Mouse (Mus musculus) forebrain, embryonic 10.5 days (tissue): Measurements from ENCODE around the gene R3hcc1l. TPM values are rescaled to one million over a fixed set of nuclear protein-coding genes. Genes with fewer than 3 reads are reported as not detected.
A peak's percentile ranks its signal among the peaks of the same experiment; 100 is the strongest.

Source experiments
- DNase-seq: peaks from one replicate; pipeline ENCODE4 v3.0.0-alpha.2; 2017; ENCODE audit warnings: low spot score; ENCODE audit errors: extremely low spot score
- H3K27ac ChIP-seq: fragments of 300-500 bp; sonication (generic); 2 replicates; pipeline ENCODE4 v1.5.1; 2016; ENCODE audit warnings: mild to moderate bottlenecking
- H3K27me3 ChIP-seq: fragments of 300-500 bp; sonication (generic); 2 replicates; pipeline ENCODE4 v1.6.1; 2016; ENCODE audit warnings: mild to moderate bottlenecking; ENCODE audit not compliant: poor library complexity, severe bottlenecking
- H3K36me3 ChIP-seq: fragments of 300-500 bp; sonication (generic); replicated peaks from 2 replicates; pipeline ENCODE4 v1.6.1; 2016; ENCODE audit warnings: mild to moderate bottlenecking, moderate library complexity
- H3K4me1 ChIP-seq: fragments of 300-500 bp; sonication (generic); 2 replicates; pipeline ENCODE4 v1.6.1; 2016
- H3K4me3 ChIP-seq: fragments of 300-500 bp; sonication (generic); 2 replicates; pipeline ENCODE4 v1.5.1; 2016; ENCODE audit warnings: mild to moderate bottlenecking, moderate library complexity
- H3K9me3 ChIP-seq: fragments of 300-500 bp; sonication (generic); 2 replicates; pipeline ENCODE4 v1.6.1; 2016; ENCODE audit warnings: mild to moderate bottlenecking, moderate library complexity
- WGBS: fragments of 180-500 bp; shearing (Covaris S2); methylation state at CpG from one replicate; pipeline ENCODE4 v1.1.7; 2016; 5-methylcytosine and 5-hydroxymethylcytosine counted together
- polyA plus RNA-seq: library from polyadenylated mRNA; unstranded; fragments of >200 nt; fragmentation: Nextera tagmentation; extraction: Ambion mirVana; gene quantifications from 2 replicates; pipeline ENCODE4 v1.2.1, GENCODE M21; 2016

R3hcc1l gene
- polyA plus RNA-seq, 1 experiment from 2014 or later = 20.0 TPM

DNA sequence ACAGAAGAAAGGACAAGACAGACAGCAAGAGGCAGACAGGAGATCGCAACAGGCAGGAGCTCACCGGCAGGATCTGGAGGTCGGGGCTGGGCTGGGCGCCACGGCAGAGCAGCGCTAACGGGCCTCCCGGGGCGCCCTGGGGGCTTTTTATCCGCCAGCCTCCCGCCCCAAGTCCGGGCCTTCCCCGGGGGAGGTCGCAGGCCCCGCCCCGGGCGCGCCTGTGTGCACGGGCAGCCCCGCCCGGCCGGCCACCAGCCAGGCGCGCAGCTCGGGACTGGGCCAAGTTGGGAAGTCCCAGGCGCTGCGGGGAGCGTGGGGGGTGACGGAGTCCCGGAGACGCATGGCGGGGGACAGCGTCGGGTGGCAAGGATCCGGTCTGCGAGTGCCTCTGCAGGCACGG, 94.1 kb downstream of the R3hcc1l start, which contains the start of gene Loxl4:
Gene Loxl4 (minus strand): TSS at position 160 of the 400 bp plus-strand sequence.
- no peaks in the 10 kb centered on the region for H3K36me3 ChIP-seq
- no peak for DNase-seq
- peak within 1 kb of the TSS; percentile 54 for H3K4me3 ChIP-seq
- WGBS = 1% methylated on average over 37 of the region's 37 CpGs
- no peaks in the 10 kb centered on the region for H3K9me3 ChIP-seq
- peaks cover 11% of the 10 kb centered on the region for H3K4me1 ChIP-seq
- peaks cover 41% of the 10 kb centered on the region for H3K27me3 ChIP-seq
- peak within 1 kb of the TSS; percentile 63; the same call in 1 of the 2 replicates for H3K27ac ChIP-seq

DNA sequence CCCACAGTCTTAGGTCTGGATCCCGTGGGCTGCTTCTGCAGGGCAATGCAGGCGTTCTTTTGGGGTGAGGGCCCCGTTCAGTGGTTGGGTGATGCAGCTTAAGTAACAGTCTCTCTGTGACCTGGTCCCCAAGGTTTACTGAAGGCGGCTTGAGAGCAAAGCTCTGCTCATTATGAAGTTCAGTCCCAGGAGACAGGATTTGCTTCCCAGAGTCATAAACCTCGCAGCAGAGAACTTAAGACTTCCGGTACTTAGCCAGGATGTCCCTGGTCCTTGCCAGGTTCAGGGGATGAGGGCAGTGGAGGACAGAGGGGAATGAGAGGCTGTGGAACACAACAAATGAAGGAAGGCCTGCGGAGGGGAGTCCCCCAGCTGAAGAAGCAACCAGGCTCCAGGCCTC, 94.6 kb downstream of the R3hcc1l start:
- no peaks in the 10 kb centered on the region for H3K36me3 ChIP-seq
- no peak overlapping the region; the same call in 1 of the 2 replicates for H3K27ac ChIP-seq
- 38% methylated on average over 7 of the region's 7 CpGs for WGBS

DNA sequence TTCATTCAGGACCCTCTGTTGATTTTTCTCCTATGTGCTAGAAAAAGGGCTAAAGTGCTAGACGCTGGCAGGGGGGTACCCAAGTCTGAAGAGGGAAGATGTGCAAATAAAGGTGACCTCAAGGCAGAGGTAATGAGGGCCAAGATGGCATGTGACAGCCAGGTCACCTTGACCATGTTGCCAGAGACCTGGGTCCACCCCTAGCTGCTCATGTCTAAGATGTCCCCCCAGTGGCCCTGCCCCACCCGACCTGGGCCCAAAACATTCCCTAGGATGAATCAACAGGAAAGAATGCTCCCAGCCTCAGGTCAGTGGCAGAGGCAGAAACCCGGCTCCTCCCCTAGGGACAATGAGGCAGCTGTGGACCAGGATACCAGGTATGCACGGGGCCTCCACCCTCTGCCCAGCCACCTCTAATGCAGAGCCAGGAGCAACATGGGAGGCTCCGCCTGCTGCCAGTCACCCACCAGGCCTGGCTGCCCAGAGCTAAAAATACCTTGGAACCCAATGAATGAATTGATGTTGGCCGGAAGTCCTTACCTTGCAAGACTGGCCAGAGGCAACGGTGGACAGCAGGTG, 95.2 kb downstream of the R3hcc1l start:
- Histone ChIP-seq H3K9me3 (no peaks in the 10 kb centered on the region), H3K27ac (no peak overlapping the region), H3K4me3 (no peak overlapping the region), H3K27me3 (peaks cover 41% of the 10 kb centered on the region), H3K36me3 (no peaks in the 10 kb centered on the region), H3K4me1 (peaks cover 11% of the 10 kb centered on the region)
- no peak for DNase-seq
- WGBS = 78% methylated on average over 7 of the region's 7 CpGs

More for the DNA sequence above, 94.6 kb downstream of the R3hcc1l start:
- Histone ChIP-seq H3K4me1 (peaks cover 11% of the 10 kb centered on the region), H3K9me3 (no peaks in the 10 kb centered on the region), H3K27me3 (peaks cover 41% of the 10 kb centered on the region), H3K4me3 (peak overlapping the region; percentile 54)
- DNase-seq = no peak

DNA sequence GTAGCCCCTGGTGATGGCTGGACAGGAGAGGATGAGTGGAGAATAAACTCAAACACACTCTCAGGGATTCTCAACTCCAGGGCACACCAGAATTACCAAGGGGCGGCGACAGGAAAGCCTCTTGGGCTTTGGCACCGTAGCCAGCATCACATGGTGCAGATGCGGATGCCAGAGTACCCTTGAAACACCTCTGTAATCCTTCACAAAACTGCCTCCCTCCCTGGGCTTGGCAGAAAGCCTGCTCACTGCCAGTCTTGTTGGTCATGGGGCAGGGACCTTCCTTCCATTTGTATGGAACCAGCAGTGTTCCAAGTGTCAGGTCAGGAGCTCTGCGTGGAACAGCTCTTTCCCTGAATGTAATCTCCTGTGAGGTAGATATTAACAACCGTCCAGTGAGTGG, 109.5 kb downstream of the R3hcc1l start:
- 93% methylated on average over 6 of the region's 6 CpGs for WGBS
- Histone ChIP-seq H3K27ac (no peak overlapping the region), H3K27me3 (no peaks in the 10 kb centered on the region), H3K4me1 (peaks cover 16% of the 10 kb centered on the region), H3K4me3 (no peak overlapping the region), H3K36me3 (no peaks in the 10 kb centered on the region), H3K9me3 (no peaks in the 10 kb centered on the region)
- DNase-seq = no peak

DNA sequence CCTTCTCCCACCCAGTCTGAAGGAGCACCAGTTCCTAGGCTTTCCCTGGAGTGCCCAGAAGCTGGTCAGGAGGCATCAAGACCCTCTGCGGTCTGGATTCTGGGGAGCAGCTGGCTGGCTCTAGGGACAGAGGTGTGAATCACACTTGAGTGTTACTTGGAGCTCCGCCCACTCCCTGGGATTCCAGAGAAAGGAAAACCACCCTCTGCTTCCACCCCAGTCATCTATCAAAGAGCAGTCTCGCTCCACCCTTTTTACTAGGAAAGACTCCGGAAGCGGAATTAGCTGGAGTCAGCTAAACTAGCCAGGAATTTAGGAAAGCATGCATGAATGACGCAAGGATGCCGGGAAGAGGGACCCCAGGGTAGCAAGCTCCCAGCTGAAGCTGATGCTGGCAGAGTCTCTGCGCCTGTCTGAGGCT, 113.0 kb downstream of the R3hcc1l start:
- Histone ChIP-seq H3K27me3 (no peaks in the 10 kb centered on the region), H3K27ac (no peak overlapping the region; the same call in 1 of the 2 replicates), H3K4me1 (peaks cover 16% of the 10 kb centered on the region), H3K36me3 (no peaks in the 10 kb centered on the region), H3K9me3 (no peaks in the 10 kb centered on the region), H3K4me3 (no peak overlapping the region)
- WGBS = 38% methylated on average over 8 of the region's 8 CpGs
- no peak for DNase-seq

DNA sequence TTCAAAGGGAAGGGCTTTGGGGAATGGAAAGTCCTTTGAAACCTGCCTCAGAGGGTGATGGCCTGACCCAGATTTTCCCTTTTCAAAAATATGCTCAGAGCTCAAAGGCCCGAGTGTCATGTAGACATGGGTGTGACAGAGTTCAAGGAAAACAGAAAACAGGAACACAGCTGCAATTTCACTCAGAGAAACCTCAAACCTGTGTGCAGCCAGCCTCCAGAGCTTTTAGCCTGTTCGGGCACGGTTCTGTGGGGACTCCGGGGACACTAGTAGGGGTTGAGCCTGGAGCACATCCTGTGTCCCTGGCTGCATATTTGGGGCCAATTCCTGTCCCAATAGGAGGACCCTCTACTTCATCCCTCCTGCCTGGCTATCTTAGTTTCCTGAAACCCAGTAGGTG, 113.7 kb downstream of the R3hcc1l start:
- Histone ChIP-seq H3K4me3 (no peak overlapping the region), H3K27me3 (no peaks in the 10 kb centered on the region), H3K4me1 (peaks cover 16% of the 10 kb centered on the region), H3K27ac (no peak overlapping the region), H3K36me3 (no peaks in the 10 kb centered on the region), H3K9me3 (no peaks in the 10 kb centered on the region)
- WGBS = 89% methylated on average over 4 of the region's 4 CpGs
- no peak for DNase-seq

DNA sequence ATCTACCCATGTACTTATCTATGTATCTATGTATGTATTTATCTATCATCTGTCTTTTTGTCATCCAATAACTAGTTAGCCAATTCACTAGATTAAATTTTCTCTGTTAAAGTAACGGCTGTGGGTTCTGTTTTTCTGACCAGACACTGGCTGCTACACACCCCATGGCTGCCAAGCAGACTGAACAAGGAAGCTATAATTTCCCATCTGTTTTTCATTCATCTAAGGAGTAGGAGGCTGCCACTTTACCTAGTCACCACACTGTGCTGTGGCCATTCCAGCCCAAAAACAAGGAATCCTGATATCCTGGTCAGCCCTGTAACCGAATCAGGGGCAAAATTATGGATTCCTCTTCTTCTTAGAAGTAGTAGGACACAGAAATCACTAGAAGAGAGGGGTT, 115.1 kb downstream of the R3hcc1l start:
- H3K9me3 ChIP-seq = no peaks in the 10 kb centered on the region
- H3K27me3 ChIP-seq = no peaks in the 10 kb centered on the region
- H3K27ac ChIP-seq = no peak overlapping the region
- H3K36me3 ChIP-seq = no peaks in the 10 kb centered on the region
- no peak overlapping the region for H3K4me3 ChIP-seq
- no peak for DNase-seq
- peaks cover 20% of the 10 kb centered on the region for H3K4me1 ChIP-seq
- 74% methylated on average over 2 of the region's 2 CpGs for WGBS

DNA sequence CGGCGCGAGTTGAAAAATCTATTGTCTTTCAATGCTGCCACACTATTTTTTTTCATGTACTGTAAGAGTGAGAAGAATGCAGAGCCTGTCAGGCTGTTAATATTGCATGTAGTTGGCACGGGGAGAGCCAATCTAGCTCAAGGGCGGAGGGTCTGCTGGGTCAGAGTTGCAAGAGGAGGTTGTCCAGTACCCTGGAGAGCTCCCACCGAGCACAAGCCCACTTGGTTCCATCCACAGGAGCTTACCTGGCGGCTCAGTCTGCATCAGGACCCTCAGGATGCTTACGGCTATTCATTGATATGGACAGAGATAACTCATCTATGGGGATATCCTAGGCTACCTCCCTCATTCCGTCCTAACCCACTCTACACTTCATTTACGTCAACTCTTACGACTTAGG, 118.1 kb downstream of the R3hcc1l start:
- no peaks in the 10 kb centered on the region for H3K9me3 ChIP-seq
- DNase-seq = no peak
- H3K36me3 ChIP-seq = no peaks in the 10 kb centered on the region
- H3K4me3 ChIP-seq = no peak overlapping the region
- WGBS = 57% methylated on average over 11 of the region's 11 CpGs
- no peaks in the 10 kb centered on the region for H3K27me3 ChIP-seq
- H3K27ac ChIP-seq = no peak overlapping the region
- peaks cover 24% of the 10 kb centered on the region for H3K4me1 ChIP-seq

DNA sequence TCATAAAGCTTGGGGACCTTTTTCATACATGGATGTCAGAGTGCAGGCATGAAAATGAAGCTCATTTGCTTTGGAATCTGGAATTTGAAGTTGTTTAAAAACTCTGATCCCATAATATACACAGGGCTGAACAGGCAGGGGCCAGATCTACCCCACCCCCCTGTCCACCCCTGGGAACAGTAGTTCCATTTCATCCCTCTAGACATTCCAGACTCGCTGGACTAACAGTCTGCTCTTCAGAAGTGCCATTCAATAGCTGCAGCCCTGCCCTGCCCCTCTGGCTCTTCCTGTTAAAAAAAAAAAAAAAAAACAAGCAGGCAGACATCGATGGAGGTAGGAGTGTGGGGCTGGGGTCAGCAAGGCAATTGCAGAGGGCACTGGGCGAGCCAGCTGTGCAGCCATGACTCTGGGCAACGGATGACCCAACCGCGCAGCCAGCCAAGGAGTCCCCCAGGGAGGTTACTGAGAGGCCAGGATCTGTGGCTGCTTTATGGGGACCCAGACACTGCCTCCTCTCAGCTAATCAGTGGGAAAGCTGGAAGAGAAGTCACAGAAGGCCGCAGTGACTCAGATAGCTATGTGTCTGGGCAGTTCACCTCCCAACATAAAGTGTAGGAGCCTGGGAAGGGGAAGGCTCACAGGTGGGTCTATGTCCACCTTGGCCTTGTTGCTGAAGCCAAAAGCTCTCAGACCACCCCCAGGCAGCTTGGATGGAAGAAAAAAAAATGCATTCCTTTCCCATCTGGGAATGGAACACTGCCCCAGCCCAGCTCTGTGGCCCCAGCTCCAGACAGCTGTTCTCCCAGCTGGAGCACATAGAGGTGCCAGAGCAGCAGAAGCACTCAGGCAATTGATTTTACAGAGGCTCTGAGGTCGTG, 120.3 kb downstream of the R3hcc1l start:
- Histone ChIP-seq H3K4me3 (no peak overlapping the region), H3K36me3 (no peaks in the 10 kb centered on the region), H3K27me3 (no peaks in the 10 kb centered on the region), H3K4me1 (peaks cover 14% of the 10 kb centered on the region), H3K9me3 (no peaks in the 10 kb centered on the region), H3K27ac (peak overlapping the region; percentile 26; the same call in 1 of the 2 replicates)
- WGBS = 61% methylated on average over 8 of the region's 8 CpGs
- no peak for DNase-seq

DNA sequence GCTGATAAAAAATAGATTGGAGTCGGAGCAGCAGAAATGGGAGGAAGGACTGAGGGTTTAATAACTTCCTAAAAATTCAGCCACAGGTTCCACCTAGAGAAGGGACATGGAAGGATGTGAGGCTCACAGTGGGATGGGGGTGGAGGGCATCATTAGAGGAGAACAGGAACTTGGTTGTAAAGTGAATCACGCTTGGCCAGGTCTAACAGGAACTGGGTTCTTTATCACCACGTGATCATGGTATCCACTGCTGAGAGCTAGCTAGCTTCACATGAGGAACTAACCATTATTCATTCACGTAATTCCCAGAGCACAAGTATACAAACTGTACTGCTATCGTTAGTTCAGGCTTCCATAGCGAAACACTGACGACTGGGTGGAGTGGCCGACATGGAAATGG, 121.0 kb downstream of the R3hcc1l start:
- H3K27me3 ChIP-seq = no peaks in the 10 kb centered on the region
- H3K4me1 ChIP-seq = peaks cover 14% of the 10 kb centered on the region
- 80% methylated on average over 8 of the region's 8 CpGs for WGBS
- DNase-seq = no peak
- H3K36me3 ChIP-seq = no peaks in the 10 kb centered on the region
- H3K9me3 ChIP-seq = no peaks in the 10 kb centered on the region
- H3K27ac ChIP-seq = no peak overlapping the region
- no peak overlapping the region for H3K4me3 ChIP-seq

DNA sequence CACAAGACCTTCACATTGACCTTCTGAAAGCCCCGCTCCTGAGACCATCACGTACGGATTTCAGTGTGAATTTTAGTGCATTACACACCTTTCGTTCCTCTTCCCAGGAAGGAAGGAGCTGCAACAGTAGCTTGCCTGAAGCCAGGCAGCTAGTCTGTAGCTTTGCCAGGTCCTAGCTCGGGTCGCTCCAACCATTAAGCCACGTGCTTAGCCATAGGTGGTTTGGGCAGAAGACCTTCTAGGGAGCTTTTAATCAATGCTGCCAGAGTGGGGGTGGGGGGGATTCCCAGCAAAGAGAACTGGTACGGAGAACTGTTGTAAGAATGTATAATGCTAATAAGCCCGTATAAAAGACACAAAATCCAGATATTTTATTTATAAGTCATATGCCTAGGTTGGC, 121.7 kb downstream of the R3hcc1l start:
- H3K4me3 ChIP-seq = no peak overlapping the region
- no peak overlapping the region for H3K27ac ChIP-seq
- no peak for DNase-seq
- WGBS = 87% methylated on average over 9 of the region's 9 CpGs
- H3K4me1 ChIP-seq = peaks cover 14% of the 10 kb centered on the region
- H3K9me3 ChIP-seq = no peaks in the 10 kb centered on the region; the same call in 1 of the 2 replicates
- no peaks in the 10 kb centered on the region for H3K36me3 ChIP-seq
- no peaks in the 10 kb centered on the region for H3K27me3 ChIP-seq
